Mouse (Mus musculus) ES-E14 (cell line): ENCODE data around the gene Shank3. TPM values are rescaled to one million over a fixed set of nuclear protein-coding genes. Genes with fewer than 3 reads are reported as not detected.

Experiments used
- DNase-seq: peaks from one replicate; pipeline ENCODE4 v3.0.0-alpha.2; 2013; ENCODE audit warnings: low read depth, low spot score
- H3K27ac ChIP-seq: 2 replicates; pipeline ENCODE4 v1.5.1; 2012; ENCODE audit warnings: low read depth, mild to moderate bottlenecking, low read length, moderate library complexity, mixed read lengths; ENCODE audit not compliant: poor library complexity, insufficient read depth, severe bottlenecking
- H3K36me3 ChIP-seq: 2 replicates; pipeline ENCODE4 v1.6.1; 2012; ENCODE audit warnings: mild to moderate bottlenecking, low read length, moderate library complexity, mixed read lengths; ENCODE audit not compliant: control insufficient read depth, poor library complexity, insufficient read depth, severe bottlenecking
- H3K4me1 ChIP-seq, 2 experiments: fragments of 150-350 bp in 1 of 2; sonication (generic) in 1 of 2; 2 replicates each; pipeline ENCODE4 v1.6.1; 2012; ENCODE audit warnings: low read length in 2 of 2, mild to moderate bottlenecking in 1 of 2, mixed read lengths in 1 of 2; ENCODE audit not compliant: control insufficient read depth in 2 of 2, insufficient read depth in 2 of 2, poor library complexity in 1 of 2
- H3K4me3 ChIP-seq, 2 experiments: fragments of 150-350 bp in 1 of 2; sonication (generic) in 1 of 2; 2 replicates each; pipeline ENCODE4 v1.5.1; 2012; ENCODE audit warnings: low read length in 2 of 2, low read depth in 1 of 2, mild to moderate bottlenecking in 1 of 2, mixed read lengths in 1 of 2; ENCODE audit not compliant: insufficient read depth in 1 of 2, poor library complexity in 1 of 2, severe bottlenecking in 1 of 2
- H3K9ac ChIP-seq: 2 replicates; pipeline ENCODE4 v1.6.1; 2012; ENCODE audit warnings: low read depth, mild to moderate bottlenecking, low read length, mixed read lengths; ENCODE audit not compliant: poor library complexity, insufficient read depth, severe bottlenecking
- H3K9me3 ChIP-seq: fragments of 150-350 bp; sonication (generic); 2 replicates; pipeline ENCODE4 v1.6.1; 2012; ENCODE audit warnings: low read depth, mild to moderate bottlenecking, low read length; ENCODE audit not compliant: control insufficient read depth, insufficient read depth
- CHD2 ChIP-seq: IDR thresholded peaks from 2 replicates; pipeline ENCODE4 v1.6.1; 2014; ENCODE audit warnings: mild to moderate bottlenecking, low read depth, low read length, inconsistent platforms
- HCFC1 ChIP-seq: IDR thresholded peaks from 2 replicates; pipeline ENCODE4 v1.6.1; 2012; ENCODE audit warnings: low read length, inconsistent platforms, borderline replicate concordance; ENCODE audit not compliant: insufficient read depth
- MAFK ChIP-seq: IDR thresholded peaks from 2 replicates; pipeline ENCODE4 v1.6.1; 2014; ENCODE audit warnings: mild to moderate bottlenecking, low read depth, low read length, inconsistent platforms; ENCODE audit not compliant: insufficient read depth
- ZC3H11A ChIP-seq: IDR thresholded peaks from 2 replicates; pipeline ENCODE4 v1.6.1; 2012; ENCODE audit warnings: low read depth, mild to moderate bottlenecking, inconsistent platforms, low read length, borderline replicate concordance
- ZNF384 ChIP-seq: IDR thresholded peaks from 2 replicates; pipeline ENCODE4 v1.6.1; 2012; ENCODE audit warnings: low read depth, low read length, inconsistent platforms
- in situ Hi-C, 2 experiments: fragments of 600-800 bp; cut with MboI; formaldehyde crosslinking; loops; one replicate each; pipeline ENCODE4 v1.15.1; 2025; ENCODE audit warnings: low sequenced_read_pairs in 2 of 2, inconsistent platforms in 1 of 2; ENCODE audit not compliant: unreplicated experiment in 2 of 2
- total RNA-seq: library from RNA; depleted of rRNA; stranded (reverse); fragments of 300-350 nt; gene quantifications from 2 replicates; pipeline ENCODE4 v1.2.3, GENCODE M21; 2012

Gene Shank3
- total RNA-seq, 1 experiment = 6.7 TPM

DNA sequence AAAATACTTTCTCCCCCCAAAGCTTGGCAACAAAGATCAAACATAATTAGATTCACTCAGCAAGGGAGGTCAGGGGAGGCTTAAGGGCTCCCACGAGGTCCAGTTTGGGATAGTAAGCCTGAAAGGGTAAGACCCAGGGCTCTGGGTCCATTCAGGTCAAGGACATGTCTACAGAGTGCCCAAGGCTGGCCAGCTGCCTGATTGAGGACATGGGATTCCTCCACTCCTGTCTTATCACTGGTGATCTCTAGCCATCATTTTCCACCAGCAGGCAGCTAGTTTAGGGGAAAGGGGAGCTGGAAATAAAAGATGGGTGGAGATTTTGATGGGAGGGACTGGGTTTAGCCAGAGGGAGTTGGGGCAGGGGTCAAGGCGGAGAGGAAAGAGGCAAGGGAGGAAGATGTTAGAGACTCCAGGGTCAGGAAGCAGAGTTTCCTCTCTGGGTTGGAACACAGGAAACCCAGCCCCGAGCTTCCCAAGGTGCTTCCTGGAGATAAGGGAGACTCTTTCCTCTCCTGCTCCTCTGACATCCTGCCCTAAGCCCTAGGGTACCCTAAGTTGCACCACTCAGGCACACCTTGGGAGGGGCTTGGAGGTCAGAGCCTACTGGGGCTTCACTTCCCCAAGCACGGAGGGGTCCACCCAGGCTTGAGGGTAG, 1.9 kb upstream of the Shank3 start:
- Histone ChIP-seq H3K27ac (no peak overlapping the region), H3K4me1 (peaks cover 3 to 20% of the 10 kb centered on the region in 2 experiments; a peak in 2 of 4 replicates), H3K4me3 (no peak overlapping the region), H3K36me3 (no peaks in the 10 kb centered on the region), H3K9me3 (no peaks in the 10 kb centered on the region), H3K9ac (no peak overlapping the region)
- no peak for TF ChIP-seq ZC3H11A
- in situ Hi-C loops = no loop called here
- no peak for DNase-seq

DNA sequence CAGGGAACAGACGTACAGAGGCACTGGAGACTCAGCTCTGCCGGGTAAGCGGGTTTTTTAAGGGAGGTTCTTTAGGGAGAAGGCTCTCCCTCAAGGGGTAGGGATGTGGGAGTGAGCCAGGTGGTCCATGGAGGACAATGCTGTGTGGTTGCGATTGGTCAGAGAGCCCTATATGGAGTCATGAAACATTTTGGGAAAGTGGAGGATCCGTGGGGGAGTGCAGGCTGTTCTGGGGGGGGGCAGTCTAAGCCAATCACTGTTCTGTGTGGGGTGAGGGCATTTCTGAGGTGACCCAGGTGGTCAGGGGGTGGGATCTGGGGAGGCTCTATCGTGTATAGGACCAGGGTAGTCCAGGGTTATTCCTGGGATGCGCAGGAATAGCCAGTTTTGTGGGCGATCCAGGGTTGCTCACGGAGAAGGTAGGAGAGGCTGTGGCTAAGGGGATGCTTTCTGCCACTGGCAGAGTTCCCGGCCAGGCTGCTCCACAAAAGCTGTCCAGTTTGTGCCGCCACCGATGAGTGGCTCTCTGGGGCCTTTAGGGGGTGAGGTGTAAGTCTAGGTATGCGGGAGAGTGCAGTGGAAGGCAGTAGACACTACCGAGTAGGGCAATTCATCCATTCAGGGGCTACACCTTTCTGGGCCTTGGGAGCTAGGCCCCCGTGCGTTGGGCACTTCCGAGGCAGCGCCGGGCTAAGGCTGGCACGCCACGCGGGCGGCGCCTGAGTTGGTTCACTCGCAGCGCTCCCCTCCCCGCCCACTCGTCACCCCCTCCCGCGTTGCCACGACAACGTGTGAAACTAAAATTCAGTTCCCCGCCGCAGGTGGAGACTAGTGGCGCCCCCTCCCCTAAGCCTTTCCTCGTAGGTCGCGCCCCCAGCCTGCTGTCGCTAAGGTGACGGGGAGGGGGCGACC, 1.1 kb upstream of the Shank3 start:
- H3K9ac ChIP-seq = peak overlapping the region; percentile 18; the same call in 1 of the 2 replicates
- TF ChIP-seq CHD2 = no peak
- TF ChIP-seq ZNF384 = no peak
- TF ChIP-seq MAFK = no peak
- no peak for TF ChIP-seq HCFC1
- TF ChIP-seq ZC3H11A = no peak
- H3K36me3 ChIP-seq = no peaks in the 10 kb centered on the region; the same call in 1 of the 2 replicates
- peak overlapping the region; percentile 81 to 96 for H3K4me3 ChIP-seq
- DNase-seq = no peak
- in situ Hi-C loops = no loop called here
- peaks cover 3 to 20% of the 10 kb centered on the region in 2 experiments; a peak in 2 of 4 replicates for H3K4me1 ChIP-seq
- H3K27ac ChIP-seq = no peak overlapping the region
- H3K9me3 ChIP-seq = no peaks in the 10 kb centered on the region

DNA sequence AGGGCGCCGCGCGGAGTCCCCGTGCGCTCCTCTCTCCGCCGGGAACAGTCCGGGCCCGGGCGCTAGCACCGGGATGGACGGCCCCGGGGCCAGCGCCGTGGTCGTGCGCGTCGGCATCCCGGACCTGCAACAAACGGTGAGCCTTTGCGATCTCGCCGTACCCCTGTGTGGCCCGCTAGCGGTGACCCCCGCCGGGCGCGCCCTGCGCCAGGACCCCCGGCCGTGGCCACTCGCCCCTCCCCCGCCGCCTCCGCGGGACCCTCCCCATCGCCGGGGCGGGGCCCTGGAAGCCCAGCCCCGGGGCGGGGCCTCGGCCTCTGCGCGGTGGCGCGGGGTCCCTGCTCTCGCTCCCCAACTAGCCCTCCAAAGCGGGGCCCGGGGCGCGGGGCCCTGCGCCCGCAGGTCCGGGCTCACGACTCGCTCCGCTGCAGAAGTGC, 379 bp downstream of the Shank3 start:
- DNase-seq = no peak
- H3K4me1 ChIP-seq = peaks cover 3 to 20% of the 10 kb centered on the region in 2 experiments; a peak in 2 of 4 replicates

DNA sequence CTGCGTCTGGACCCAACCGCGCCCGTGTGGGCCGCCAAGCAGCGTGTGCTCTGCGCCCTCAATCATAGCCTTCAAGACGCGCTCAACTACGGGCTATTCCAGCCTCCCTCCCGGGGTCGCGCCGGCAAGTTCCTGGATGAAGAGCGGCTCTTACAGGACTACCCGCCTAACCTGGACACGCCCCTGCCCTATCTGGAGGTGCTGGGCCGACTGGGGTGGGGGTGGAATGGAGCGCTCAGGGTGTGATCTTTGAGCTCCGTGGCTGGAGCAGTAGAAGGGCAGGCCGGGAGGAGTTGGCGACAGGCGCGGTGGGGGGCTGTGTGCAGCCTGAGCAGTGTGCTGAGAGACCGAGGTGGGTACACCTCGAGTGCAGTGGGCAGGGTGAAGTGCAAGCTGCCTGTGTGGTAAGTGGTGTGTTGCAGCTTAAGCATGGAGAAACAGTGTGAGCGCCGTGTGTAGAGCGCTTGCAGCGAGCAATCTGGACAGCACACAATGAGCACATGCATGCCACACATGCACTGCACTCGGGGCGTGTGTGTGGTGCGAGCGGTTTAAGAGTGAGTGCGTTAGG, 883 bp downstream of the Shank3 start:
- H3K27ac ChIP-seq = no peak overlapping the region
- TF ChIP-seq ZNF384 (no peak), ZC3H11A (no peak), MAFK (no peak), CHD2 (no peak), HCFC1 (no peak)
- peak overlapping the region; percentile 79 to 96 for H3K4me3 ChIP-seq
- H3K9me3 ChIP-seq = no peaks in the 10 kb centered on the region
- peaks cover 5% of the 10 kb centered on the region; the same call in 1 of the 2 replicates for H3K36me3 ChIP-seq
- peaks cover 3 to 20% of the 10 kb centered on the region in 2 experiments; a peak in 2 of 4 replicates for H3K4me1 ChIP-seq
- DNase-seq = no peak
- H3K9ac ChIP-seq = peak overlapping the region; percentile 76
- in situ Hi-C loops = no loop called here

More for the DNA sequence above, 379 bp downstream of the Shank3 start:
- no peak overlapping the region for H3K27ac ChIP-seq
- H3K9me3 ChIP-seq = no peaks in the 10 kb centered on the region
- H3K4me3 ChIP-seq = peak overlapping the region; percentile 79 to 96
- H3K36me3 ChIP-seq = peaks cover 5% of the 10 kb centered on the region; the same call in 1 of the 2 replicates
- TF ChIP-seq HCFC1 = no peak
- TF ChIP-seq CHD2 = no peak
- TF ChIP-seq MAFK = no peak
- in situ Hi-C loops = no loop called here
- peak overlapping the region; percentile 76 for H3K9ac ChIP-seq
